Mouse (Mus musculus): Measurements from ENCODE around the gene Ppp2ca.
"Not testable (repeated sequence)": the region's sequence is repeated elsewhere in the genome, so short reads cannot be mapped to it uniquely, and the experiment has no call there.

Gene Ppp2ca

GRCm38 (mm10) chr11:52145428-52145827, 46.9 kb downstream of the Ppp2ca start, which contains the start of gene Olfr1373:
Olfr1373 (minus strand) TSS chr11:52145528.
- DNase-seq: not testable (repeated sequence)

GRCm38 (mm10) chr11:52163926-52164325, 65.4 kb downstream of the Ppp2ca start:
- DNase-seq: no peak

DNA sequence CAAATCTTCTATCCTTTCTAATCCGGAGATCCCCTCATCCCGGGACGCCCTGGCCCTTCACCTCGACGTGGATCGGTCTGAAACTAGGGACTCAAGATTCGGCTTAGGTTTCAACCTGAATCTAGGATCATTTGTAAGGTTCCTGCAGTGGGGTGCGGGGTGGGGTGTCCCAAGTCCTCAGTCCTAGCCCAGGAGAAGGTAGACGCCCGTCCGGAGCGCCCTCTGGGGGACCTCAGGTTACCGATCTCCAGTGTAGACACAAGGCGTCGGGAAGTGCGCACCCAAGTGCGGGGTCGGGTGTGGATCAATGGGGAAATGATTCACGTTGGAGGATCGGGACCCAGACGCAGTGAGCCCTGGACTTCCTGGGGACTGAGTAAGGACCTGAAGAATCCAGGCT, 68.6 kb downstream of the Ppp2ca start:
- DNase-seq: no peak

DNA sequence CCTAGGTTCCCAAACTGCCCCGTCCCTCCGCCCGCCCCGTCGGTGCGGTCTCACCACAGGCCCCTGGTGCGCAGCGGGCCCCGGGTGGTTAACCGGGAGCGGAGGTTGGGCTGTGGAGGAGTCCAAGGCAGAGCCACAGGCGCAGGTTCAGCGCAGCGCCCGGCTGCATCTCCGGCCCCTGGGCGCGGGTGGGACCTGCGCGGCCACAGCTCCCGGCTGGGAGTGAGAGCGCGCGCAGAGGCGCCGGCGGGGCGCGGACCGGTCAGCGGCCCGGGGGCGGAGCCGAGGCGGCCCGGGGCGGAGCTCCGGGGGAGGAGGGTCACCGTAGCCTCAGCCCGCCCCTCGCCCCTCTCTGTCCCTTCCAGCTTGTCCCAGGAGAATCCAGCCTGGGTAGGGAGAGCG, 69.4 kb downstream of the Ppp2ca start:
- DNase-seq: not testable (repeated sequence)

DNA sequence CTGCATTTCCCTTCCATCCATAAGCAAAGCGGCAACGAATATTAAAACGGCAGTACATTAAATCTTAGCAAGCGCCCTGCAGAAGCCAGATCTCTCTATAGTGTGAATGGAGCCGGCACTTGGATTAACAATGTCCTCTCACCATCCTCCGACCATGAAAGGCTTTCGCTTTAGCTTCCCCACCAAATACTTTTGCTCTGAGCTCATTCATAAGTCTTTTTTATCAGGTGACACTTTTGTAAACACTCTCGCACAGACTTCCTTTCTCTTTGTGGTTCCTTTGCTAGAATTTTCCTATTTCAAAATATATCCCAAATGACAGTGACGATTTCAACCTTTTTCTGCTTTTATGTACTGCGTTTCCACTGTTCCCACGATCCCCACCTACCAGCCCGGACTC, 70.0 kb downstream of the Ppp2ca start:
- DNase-seq: no peak

Data from right cerebral cortex, adult 18-20 months (tissue).